Mouse (Mus musculus) midbrain, embryonic 10.5 days (tissue): ENCODE results near the gene Ccr1l1. TPM values are rescaled to one million over a fixed set of nuclear protein-coding genes. Genes with fewer than 3 reads are reported as not detected.

Experiments
- DNase-seq: peaks from one replicate; pipeline ENCODE4 v3.0.0-alpha.2; 2017; ENCODE audit warnings: low spot score
- H3K27ac ChIP-seq: fragments of 300-500 bp; sonication (generic); replicated peaks from 2 replicates; pipeline ENCODE4 v1.5.1; 2016; ENCODE audit warnings: mild to moderate bottlenecking
- H3K27me3 ChIP-seq: fragments of 300-500 bp; sonication (generic); 2 replicates; pipeline ENCODE4 v1.6.1; 2016; ENCODE audit warnings: low read depth, mild to moderate bottlenecking; ENCODE audit not compliant: poor library complexity, severe bottlenecking
- H3K36me3 ChIP-seq: fragments of 300-500 bp; sonication (generic); 2 replicates; pipeline ENCODE4 v1.6.1; 2016; ENCODE audit warnings: mild to moderate bottlenecking, moderate library complexity
- H3K4me1 ChIP-seq: fragments of 300-500 bp; sonication (generic); 2 replicates; pipeline ENCODE4 v1.6.1; 2016
- H3K4me3 ChIP-seq: fragments of 300-500 bp; sonication (generic); 2 replicates; pipeline ENCODE4 v1.5.1; 2016; ENCODE audit warnings: mild to moderate bottlenecking, moderate library complexity
- H3K9me3 ChIP-seq: fragments of 300-500 bp; sonication (generic); replicated peaks from 2 replicates; pipeline ENCODE4 v1.6.1; 2016; ENCODE audit warnings: mild to moderate bottlenecking
- WGBS: fragments of 180-500 bp; shearing (Covaris S2); methylation state at CpG from one replicate; pipeline ENCODE4 v1.1.7; 2016; 5-methylcytosine and 5-hydroxymethylcytosine counted together
- polyA plus RNA-seq: library from polyadenylated mRNA; unstranded; fragments of >200 nt; fragmentation: Nextera tagmentation; extraction: Ambion mirVana; gene quantifications from 2 replicates; pipeline ENCODE4 v1.2.1, GENCODE M21; 2016

Gene Ccr1l1
- not detected in 2 replicates for polyA plus RNA-seq

GRCm38 (mm10) chr9:123978308-123978707 is at the start of gene Ccr1l1:
Gene Ccr1l1 (minus strand): TSS chr9:123978408.
- Histone ChIP-seq H3K27me3 (no peaks in the 10 kb centered on the region), H3K36me3 (no peaks in the 10 kb centered on the region), H3K4me3 (no peak within 1 kb of the TSS), H3K27ac (no peak within 1 kb of the TSS), H3K4me1 (no peaks in the 10 kb centered on the region), H3K9me3 (no peaks in the 10 kb centered on the region)
- DNase-seq, result no peak
- WGBS, result 80% methylated on average over 1 of the region's 1 CpGs

GRCm38 (mm10) chr9:124021672-124022071 is 43.5 kb upstream of the Ccr1l1 start, which contains the start of gene Ccr3:
Gene Ccr3 (plus strand): TSS chr9:124021972.
- Histone ChIP-seq H3K4me3 (no peak within 1 kb of the TSS), H3K9me3 (no peaks in the 10 kb centered on the region), H3K4me1 (no peaks in the 10 kb centered on the region), H3K27ac (no peak within 1 kb of the TSS), H3K36me3 (no peaks in the 10 kb centered on the region), H3K27me3 (no peaks in the 10 kb centered on the region)
- DNase-seq, result no peak
- 91% methylated on average over 1 of the region's 1 CpGs for WGBS

GRCm38 (mm10) chr9:124019887-124020286 is 41.7 kb upstream of the Ccr1l1 start:
- DNase-seq, result no peak
- WGBS, result 93% methylated on average over 3 of the region's 3 CpGs
- Histone ChIP-seq H3K4me1 (no peaks in the 10 kb centered on the region), H3K36me3 (no peaks in the 10 kb centered on the region), H3K27me3 (no peaks in the 10 kb centered on the region), H3K4me3 (no peak overlapping the region), H3K9me3 (no peaks in the 10 kb centered on the region), H3K27ac (no peak overlapping the region)

GRCm38 (mm10) chr9:124016048-124016447 is 37.8 kb upstream of the Ccr1l1 start:
- Histone ChIP-seq H3K4me1 (no peaks in the 10 kb centered on the region), H3K9me3 (no peaks in the 10 kb centered on the region), H3K36me3 (no peaks in the 10 kb centered on the region), H3K4me3 (no peak overlapping the region), H3K27ac (no peak overlapping the region), H3K27me3 (no peaks in the 10 kb centered on the region)
- 78% methylated on average over 2 of the region's 2 CpGs for WGBS
- no peak for DNase-seq

- no peaks in the 10 kb centered on the region for H3K4me1 ChIP-seq
- H3K36me3 ChIP-seq, result no peaks in the 10 kb centered on the region
Measured at GRCm38 (mm10) chr9:124014985-124015652, 36.9 kb upstream of the Ccr1l1 start.

GRCm38 (mm10) chr9:124013270-124013669 is 35.1 kb upstream of the Ccr1l1 start:
- 90% methylated on average over 3 of the region's 3 CpGs for WGBS
- H3K4me1 ChIP-seq, result no peaks in the 10 kb centered on the region
- H3K27ac ChIP-seq, result no peak overlapping the region
- no peaks in the 10 kb centered on the region for H3K27me3 ChIP-seq
- H3K9me3 ChIP-seq, result no peaks in the 10 kb centered on the region
- no peak for DNase-seq
- no peak overlapping the region for H3K4me3 ChIP-seq
- no peaks in the 10 kb centered on the region for H3K36me3 ChIP-seq

More at GRCm38 (mm10) chr9:124014985-124015652, 36.9 kb upstream of the Ccr1l1 start:
- Histone ChIP-seq H3K27me3 (no peaks in the 10 kb centered on the region), H3K4me3 (no peak overlapping the region), H3K9me3 (no peaks in the 10 kb centered on the region), H3K27ac (no peak overlapping the region)
- DNase-seq, result no peak
- 88% methylated on average over 2 of the region's 2 CpGs for WGBS

- H3K27me3 ChIP-seq, result no peaks in the 10 kb centered on the region
- no peak for DNase-seq
- H3K36me3 ChIP-seq, result no peaks in the 10 kb centered on the region
- H3K27ac ChIP-seq, result no peak overlapping the region
- H3K4me1 ChIP-seq, result no peaks in the 10 kb centered on the region
- 85% methylated on average over 2 of the region's 2 CpGs for WGBS
- no peak overlapping the region for H3K4me3 ChIP-seq
- no peaks in the 10 kb centered on the region for H3K9me3 ChIP-seq
Measured at GRCm38 (mm10) chr9:124012691-124013090, 34.5 kb upstream of the Ccr1l1 start.

GRCm38 (mm10) chr9:123999784-124000183 is 21.6 kb upstream of the Ccr1l1 start:
- Histone ChIP-seq H3K27ac (no peak overlapping the region), H3K36me3 (no peaks in the 10 kb centered on the region), H3K27me3 (no peaks in the 10 kb centered on the region), H3K9me3 (no peaks in the 10 kb centered on the region), H3K4me1 (no peaks in the 10 kb centered on the region), H3K4me3 (no peak overlapping the region)
- DNase-seq, result no peak
- 84% methylated on average over 2 of the region's 2 CpGs for WGBS

GRCm38 (mm10) chr9:123997719-123998118 is 19.5 kb upstream of the Ccr1l1 start:
- Histone ChIP-seq H3K27ac (no peak overlapping the region), H3K36me3 (no peaks in the 10 kb centered on the region), H3K4me1 (no peaks in the 10 kb centered on the region), H3K9me3 (no peaks in the 10 kb centered on the region), H3K27me3 (no peaks in the 10 kb centered on the region), H3K4me3 (no peak overlapping the region)
- 86% methylated on average over 3 of the region's 3 CpGs for WGBS
- no peak for DNase-seq

- WGBS, result 62% methylated on average over 1 of the region's 1 CpGs
- no peak overlapping the region for H3K27ac ChIP-seq
- H3K9me3 ChIP-seq, result no peaks in the 10 kb centered on the region
- no peaks in the 10 kb centered on the region for H3K36me3 ChIP-seq
- no peak overlapping the region for H3K4me3 ChIP-seq
- no peaks in the 10 kb centered on the region for H3K27me3 ChIP-seq
- DNase-seq, result no peak
- no peaks in the 10 kb centered on the region for H3K4me1 ChIP-seq
Measured at GRCm38 (mm10) chr9:123991312-123991906, 13.2 kb upstream of the Ccr1l1 start.

- no peaks in the 10 kb centered on the region for H3K36me3 ChIP-seq
- 82% methylated on average over 3 of the region's 3 CpGs for WGBS
- no peak for DNase-seq
Measured at GRCm38 (mm10) chr9:123989671-123990070, 11.5 kb upstream of the Ccr1l1 start.

GRCm38 (mm10) chr9:123986217-123986616 is 8.0 kb upstream of the Ccr1l1 start:
- no peaks in the 10 kb centered on the region for H3K4me1 ChIP-seq
- H3K4me3 ChIP-seq, result no peak overlapping the region
- no peak for DNase-seq
- no peaks in the 10 kb centered on the region for H3K27me3 ChIP-seq
- no peaks in the 10 kb centered on the region for H3K9me3 ChIP-seq
- WGBS, result 87% methylated on average over 2 of the region's 2 CpGs
- no peaks in the 10 kb centered on the region for H3K36me3 ChIP-seq
- H3K27ac ChIP-seq, result no peak overlapping the region

More at GRCm38 (mm10) chr9:123989671-123990070, 11.5 kb upstream of the Ccr1l1 start:
- Histone ChIP-seq H3K9me3 (no peaks in the 10 kb centered on the region), H3K27me3 (no peaks in the 10 kb centered on the region), H3K4me3 (no peak overlapping the region), H3K27ac (no peak overlapping the region), H3K4me1 (no peaks in the 10 kb centered on the region)

GRCm38 (mm10) chr9:123984943-123985342 is 6.7 kb upstream of the Ccr1l1 start:
- no peak for DNase-seq
- Histone ChIP-seq H3K36me3 (no peaks in the 10 kb centered on the region), H3K4me1 (no peaks in the 10 kb centered on the region), H3K9me3 (no peaks in the 10 kb centered on the region), H3K4me3 (no peak overlapping the region), H3K27me3 (no peaks in the 10 kb centered on the region), H3K27ac (no peak overlapping the region)
